Mouse (Mus musculus) forebrain, embryonic 14.5 days (tissue): ENCODE results near the gene Rsl1d1. TPM values are rescaled to one million over a fixed set of nuclear protein-coding genes. Genes with fewer than 3 reads are reported as not detected.

Source experiments
- microRNA-seq: library from miRNA; unstranded; fragments of <30 nt; microRNA quantifications from one replicate; pipeline ENCODE4, GENCODE M21; 2016
- polyA plus RNA-seq: library from polyadenylated mRNA; unstranded; fragments of >200 nt; fragmentation: Nextera tagmentation; extraction: Ambion mirVana; gene quantifications from 2 replicates; pipeline ENCODE4 v1.2.1, GENCODE M21; 2014

Gene Rsl1d1
- polyA plus RNA-seq, 1 experiment from 2014 or later: 192 TPM

Small RNA genes lying within 50 kb of the gene (microRNA-seq; reads per million reads assigned to microRNA genes)
- 15.1 reads per million, percentile 36 among the genes with 10 or more reads in this experiment for gene Gm23935

Other genes starting within 250 kb of the Rsl1d1 start
- gene Snn, start 142.4 kb downstream of the Rsl1d1 start, polyA plus RNA-seq: 170 and 171 TPM in 2 replicates
- gene Litaf, start 137.2 kb downstream of the Rsl1d1 start, polyA plus RNA-seq: 41.4 and 44.5 TPM in 2 replicates
- gene Txndc11, start 68.7 kb downstream of the Rsl1d1 start, polyA plus RNA-seq: 23.8 and 25.0 TPM in 2 replicates
- gene Zc3h7a, start 26.9 kb downstream of the Rsl1d1 start, polyA plus RNA-seq: 58.0 and 71.8 TPM in 2 replicates
- gene Gspt1, start 51.0 kb upstream of the Rsl1d1 start, polyA plus RNA-seq: 50.7 and 61.9 TPM in 2 replicates
- not detected in 2 replicates for gene Tnfrsf17, start 110.5 kb upstream of the Rsl1d1 start, polyA plus RNA-seq
- gene Snx29, start 119.6 kb upstream of the Rsl1d1 start, polyA plus RNA-seq: 3.8 and 7.7 TPM in 2 replicates